Mouse (Mus musculus): Measurements from ENCODE around the gene Rpp25l. TPM values are rescaled to one million over a fixed set of nuclear protein-coding genes. Genes with fewer than 3 reads are reported as not detected.
"Not testable (repeated sequence)": the region's sequence is repeated elsewhere in the genome, so short reads cannot be mapped to it uniquely, and the experiment has no call there.

The Rpp25l gene
- total RNA-seq, 4 experiments from 2014 or later, result 29.7 to 35.8 (median 33.3) TPM

GRCm38 (mm10) chr4:41696930-41697841 is 16.1 kb downstream of the Rpp25l start, which contains the start of gene Cntfr:
Gene Cntfr, minus strand, starts transcription at chr4:41697089.
- peak; percentile 79 for DNase-seq (ENCODE audit: low spot score)

GRCm38 (mm10) chr4:41696452-41696851 is 16.9 kb downstream of the Rpp25l start:
- not testable (repeated sequence) for DNase-seq (ENCODE audit: low spot score)

- not testable (repeated sequence) for DNase-seq (ENCODE audit: low spot score)
These were observed 17.5 kb downstream of the Rpp25l start for GRCm38 (mm10) chr4:41695800-41696199.

- DNase-seq (ENCODE audit: low spot score), result not testable (repeated sequence)
These were observed 19.8 kb downstream of the Rpp25l start for GRCm38 (mm10) chr4:41693511-41693910.

GRCm38 (mm10) chr4:41690014-41690413 is 23.3 kb downstream of the Rpp25l start:
- DNase-seq (ENCODE audit: low spot score), result not testable (repeated sequence)

GRCm38 (mm10) chr4:41688562-41688961 is 24.8 kb downstream of the Rpp25l start:
- DNase-seq (ENCODE audit: low spot score), result not testable (repeated sequence)

DNA sequence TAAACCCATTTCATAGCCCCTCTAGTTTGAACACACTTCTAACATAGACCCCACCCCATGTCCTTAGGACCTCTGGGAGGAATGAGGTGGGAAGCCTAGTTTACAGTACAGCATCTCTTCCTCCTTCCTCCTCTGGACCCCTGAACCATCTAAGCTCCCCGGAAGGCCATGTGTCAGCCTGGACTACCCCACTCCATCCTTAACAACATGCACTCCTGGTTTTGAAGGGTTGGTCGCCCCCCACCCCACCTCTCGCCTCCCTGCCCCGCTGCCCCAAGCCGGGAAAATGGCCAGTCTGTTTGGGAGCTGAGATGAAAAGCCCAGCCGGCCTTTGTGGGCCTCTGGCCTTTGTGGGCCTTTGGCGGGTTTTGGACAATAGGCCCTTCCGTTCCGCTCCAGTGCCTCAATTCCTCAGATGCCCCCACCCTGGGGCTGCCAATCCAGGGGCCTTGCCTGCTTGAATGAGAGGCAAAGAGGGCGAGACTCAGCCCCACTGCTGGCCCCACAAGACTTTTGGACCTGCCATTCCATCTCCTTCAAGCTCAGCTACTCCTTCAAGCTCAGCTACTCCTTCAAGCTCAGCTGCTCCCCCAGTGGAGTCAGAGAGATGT is 27.3 kb downstream of the Rpp25l start:
- not testable (repeated sequence) for DNase-seq (ENCODE audit: low spot score)

GRCm38 (mm10) chr4:41684931-41685453 is 28.3 kb downstream of the Rpp25l start:
- not testable (repeated sequence) for DNase-seq (ENCODE audit: low spot score)

DNA sequence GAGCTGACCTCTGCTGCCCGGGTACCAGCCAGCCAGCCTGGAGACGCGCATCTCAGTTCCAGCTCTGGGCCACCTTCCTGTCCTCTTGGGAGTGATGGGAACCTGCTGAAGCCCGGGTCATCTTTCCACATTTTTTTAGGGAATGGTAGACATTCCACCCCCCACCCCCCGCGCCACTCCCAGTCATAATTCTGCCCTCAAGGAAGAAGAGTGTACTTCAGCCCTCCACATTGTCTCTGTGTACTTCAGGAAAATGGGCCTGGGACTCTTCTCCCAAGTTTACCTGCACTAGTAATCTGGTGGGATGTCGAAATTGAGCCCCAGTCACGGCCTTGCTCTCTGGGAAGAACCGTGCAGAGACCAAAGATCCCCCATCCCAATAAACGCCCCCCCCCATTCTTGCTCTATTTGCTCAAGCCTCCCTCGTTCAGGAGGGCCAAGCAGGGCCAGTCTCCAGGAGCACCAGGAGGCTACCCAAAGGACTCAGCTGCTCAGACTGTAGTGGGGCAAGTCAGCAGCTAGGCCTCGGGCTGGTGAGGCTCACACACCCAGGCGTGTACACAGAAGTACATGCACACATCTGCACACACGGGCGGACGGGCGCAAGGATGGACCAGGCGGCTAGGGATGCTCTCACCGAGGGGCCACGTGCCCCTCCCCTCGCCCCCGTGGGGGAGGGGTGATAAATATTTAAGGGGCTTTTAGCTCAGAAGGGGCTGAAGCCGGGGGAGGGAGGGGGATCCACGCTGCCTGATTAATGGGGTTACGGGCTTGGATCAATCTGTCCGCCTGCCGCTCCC is 29.0 kb downstream of the Rpp25l start:
- DNase-seq (ENCODE audit: low spot score), result not testable (repeated sequence)

GRCm38 (mm10) chr4:41683303-41683702 is 30.0 kb downstream of the Rpp25l start:
- not testable (repeated sequence) for DNase-seq (ENCODE audit: low spot score)

- DNase-seq (ENCODE audit: low spot score), result no peak
These were observed 30.5 kb downstream of the Rpp25l start for GRCm38 (mm10) chr4:41682789-41683188.

DNA sequence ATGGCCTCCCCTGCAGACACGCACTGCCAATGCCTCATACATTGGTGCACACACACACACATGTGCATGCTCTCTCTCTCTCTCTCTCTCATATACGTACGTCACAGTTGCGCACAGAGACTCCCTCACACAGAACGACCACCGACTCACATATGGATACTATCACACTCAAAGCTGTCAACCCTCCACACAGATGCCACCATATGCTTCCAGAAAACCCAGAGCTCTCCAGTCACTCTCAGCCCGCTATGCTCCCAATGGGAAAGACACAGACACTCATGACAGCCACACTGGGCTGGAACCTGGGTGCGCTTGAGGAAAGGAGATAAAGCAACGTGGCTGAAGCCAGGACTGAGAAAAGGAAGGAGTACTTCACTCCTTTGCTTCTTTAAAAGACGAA is 31.4 kb downstream of the Rpp25l start:
- no peak for DNase-seq (ENCODE audit: low spot score)

GRCm38 (mm10) chr4:41681176-41681575 is 32.2 kb downstream of the Rpp25l start:
- no peak for DNase-seq (ENCODE audit: low spot score)

GRCm38 (mm10) chr4:41679291-41679690 is 34.0 kb downstream of the Rpp25l start:
- no peak for DNase-seq (ENCODE audit: low spot score)

DNA sequence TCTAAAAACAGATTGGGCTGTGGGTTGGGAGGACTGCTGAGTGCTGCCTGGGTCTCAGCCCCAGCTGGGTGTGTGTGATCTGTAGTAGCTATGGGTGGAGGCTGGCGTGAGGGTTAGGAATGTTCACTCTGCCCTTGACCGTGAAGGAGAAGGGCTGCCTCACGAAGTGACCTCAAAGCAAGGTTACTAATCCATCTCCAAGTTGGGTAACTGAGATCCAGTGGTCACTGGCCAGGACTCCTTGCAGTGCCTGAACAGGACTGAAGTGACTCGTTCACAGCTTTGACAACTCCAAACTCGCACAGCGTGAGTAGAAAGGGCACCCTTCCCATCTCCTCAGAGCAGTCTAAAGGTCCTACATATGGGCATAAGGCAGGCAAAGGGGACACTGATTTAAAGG is 34.5 kb downstream of the Rpp25l start:
- no peak for DNase-seq (ENCODE audit: low spot score)

DNA sequence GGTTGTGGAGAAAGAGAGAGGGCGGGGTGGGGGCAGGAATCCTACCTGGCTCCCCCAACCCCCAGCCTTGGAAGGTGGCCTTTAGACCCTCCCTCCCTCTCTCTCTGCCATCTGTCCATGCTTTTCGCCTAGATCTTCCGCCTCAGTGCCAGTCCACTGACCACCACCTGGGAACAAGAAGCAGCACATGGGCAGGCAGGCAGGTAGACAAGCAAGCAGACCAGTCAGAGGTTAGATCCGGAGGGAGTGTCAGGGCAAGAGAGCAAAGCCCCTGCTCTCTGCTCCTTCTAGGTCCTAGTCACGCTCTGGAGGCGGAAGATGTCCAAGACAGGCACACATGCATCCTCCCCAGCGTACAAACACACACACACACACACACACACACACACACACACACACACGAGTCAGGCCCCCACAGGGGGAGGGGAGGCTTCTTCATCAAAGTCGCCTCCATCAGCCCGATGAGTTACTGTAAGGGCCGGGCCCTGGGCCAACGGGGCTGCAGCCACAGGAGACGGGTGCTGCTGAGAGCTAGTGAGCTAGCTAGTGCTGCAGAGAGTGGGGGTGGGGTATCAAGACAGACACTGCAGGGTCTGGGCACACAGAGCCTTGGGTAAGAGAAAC is 36.2 kb downstream of the Rpp25l start:
- no peak for DNase-seq (ENCODE audit: low spot score)

- DNase-seq (ENCODE audit: low spot score), result no peak
These were observed 36.9 kb downstream of the Rpp25l start for GRCm38 (mm10) chr4:41676248-41677005.

- DNase-seq (ENCODE audit: low spot score), result no peak
These were observed 40.1 kb downstream of the Rpp25l start for GRCm38 (mm10) chr4:41673186-41673585.

- DNase-seq (ENCODE audit: low spot score), result no peak
These were observed 40.8 kb downstream of the Rpp25l start for GRCm38 (mm10) chr4:41672522-41672963.

DNA sequence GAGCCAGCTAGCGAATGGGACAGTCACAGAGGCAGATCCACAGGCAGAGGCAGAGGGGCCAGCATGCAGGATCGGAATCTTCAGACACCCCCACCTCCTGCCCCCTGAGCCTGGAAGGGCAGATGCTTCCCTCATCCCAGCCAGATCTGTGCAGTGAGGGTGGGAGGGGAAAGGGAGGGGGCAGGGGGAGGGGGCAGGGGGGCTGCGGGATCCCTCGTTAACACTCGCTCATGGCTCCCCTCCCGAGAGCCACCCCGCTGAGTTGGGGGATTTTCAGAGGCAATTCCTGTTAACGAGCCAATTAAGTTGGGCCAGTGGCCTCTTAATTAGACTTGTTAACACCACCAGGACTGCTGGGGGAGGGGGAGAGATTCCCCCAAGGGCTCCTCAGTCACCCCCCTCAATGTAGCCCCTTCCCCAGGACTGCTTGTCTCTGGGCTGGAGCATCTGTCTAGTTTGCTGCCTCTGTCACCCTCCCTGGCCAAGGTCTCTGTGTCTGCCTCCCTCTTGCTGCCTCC is 41.3 kb downstream of the Rpp25l start:
- no peak for DNase-seq (ENCODE audit: low spot score)

All from heart, adult 8-10 months (tissue).